Mouse (Mus musculus) left cerebral cortex, postnatal 36 days (tissue): ENCODE results near the gene Kir3dl1. TPM values are rescaled to one million over a fixed set of nuclear protein-coding genes. Genes with fewer than 3 reads are reported as not detected.
"Not testable (repeated sequence)": the region's sequence is repeated elsewhere in the genome, so short reads cannot be mapped to it uniquely, and the experiment has no call there.

Experiments
- DNase-seq, 2 experiments: peaks; one replicate each; pipeline ENCODE4 v3.0.0; 2021 to 2022; ENCODE audit warnings: low spot score in 2 of 2, mixed read lengths in 1 of 2
- intact Hi-C: fragments of 180-260 bp; cut with DNase I; formaldehyde crosslinking; loops from one replicate; pipeline ENCODE4 v1.15.1; 2025
- total RNA-seq, 2 experiments: library from RNA; stranded (reverse); gene quantifications; 2 replicates each; pipeline ENCODE4 v1.2.3; 2021

Kir3dl1 gene
- total RNA-seq: not detected

- intact Hi-C loops, DNase-seq: not testable (repeated sequence)
Measured at GRCm38 (mm10) chrX:136517699-136518098, at the start of gene Kir3dl1. Kir3dl1 (plus strand) TSS chrX:136517999.

GRCm38 (mm10) chrX:136543956-136544355 lies 26.2 kb downstream of the Kir3dl1 start, which contains the start of gene Kir3dl2:
Kir3dl2 (minus strand) TSS chrX:136544056.
- DNase-seq, intact Hi-C loops: not testable (repeated sequence)

DNA sequence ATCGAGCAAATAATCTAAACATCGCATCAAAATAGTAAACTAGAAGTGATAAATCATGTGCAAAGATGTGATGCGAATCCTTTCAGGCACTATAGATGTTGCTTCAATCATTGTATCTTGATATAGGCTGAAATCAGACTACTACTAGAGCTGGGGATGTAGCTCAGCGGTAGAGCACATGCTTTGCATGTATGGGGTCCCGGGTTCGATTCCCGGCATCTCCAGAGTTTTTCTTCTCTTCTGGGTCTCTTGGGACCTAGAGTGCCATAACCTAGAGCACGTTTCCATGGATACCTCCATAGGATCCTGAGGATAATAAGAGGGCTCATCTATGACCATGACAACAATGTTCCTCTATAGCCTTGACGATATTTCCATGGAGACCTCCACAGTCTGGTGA lies 51.3 kb downstream of the Kir3dl1 start:
- intact Hi-C loops, DNase-seq: not testable (repeated sequence)

Other genes starting within 250 kb of the Kir3dl1 start
- 100 to 1,000 TPM; 298 to 309 TPM for gene Bex3, start 247.7 kb upstream of the Kir3dl1 start, total RNA-seq
- under 1 TPM in 1 of 2 experiments, not detected in 1; 0.23 TPM for gene Kir3dl2, start 26.1 kb downstream of the Kir3dl1 start, total RNA-seq
- 100 to 1,000 TPM; 151 to 173 TPM for gene Tceal3, start 72.8 kb downstream of the Kir3dl1 start, total RNA-seq
- gene Tceal1, start 190.0 kb downstream of the Kir3dl1 start, total RNA-seq: 10 to 100 TPM; 13.7 to 14.8 TPM
- 100 to 1,000 TPM; 322 to 343 TPM for gene Morf4l2, start 225.7 kb downstream of the Kir3dl1 start, total RNA-seq